ENCODE assay signal across 14 mouse cellular contexts in genomic region chr9:106769781-106770180, GRCm38 (mm10).
"Had no signal": no experiment of that assay in that cellular context is flagged by ENCODE, and none has a peak within 500 bp of the region (broad histone marks: within the 10 kb centered on the region; RNA-seq: fewer than 3 reads in every experiment).

No protein-coding gene starts in this region.

- H3K36me3 ChIP-seq: liver, embryonic 15.5 days; neural tube, embryonic 15.5 days had no signal

- H3K4me3 ChIP-seq: limb, embryonic 13.5 days; liver, embryonic 15.5 days; midbrain, embryonic 10.5 days; myocyte; neural tube, embryonic 15.5 days had no signal

- H3K9me3 ChIP-seq: limb, embryonic 13.5 days; liver, embryonic 15.5 days; midbrain, embryonic 10.5 days; neural tube, embryonic 15.5 days had no signal

- H3K9ac ChIP-seq: limb, embryonic 13.5 days; liver, embryonic 15.5 days; lung, embryonic 14.5 days; neural tube, embryonic 15.5 days had no signal

- H3K27me3 ChIP-seq: limb, embryonic 13.5 days; liver, embryonic 15.5 days; neural tube, embryonic 15.5 days had no signal

- H3K27ac ChIP-seq: limb, embryonic 13.5 days; liver, embryonic 15.5 days; midbrain, embryonic 10.5 days; neural tube, embryonic 15.5 days had no signal

- H3K4me2 ChIP-seq: limb, embryonic 13.5 days; liver, embryonic 15.5 days; lung, embryonic 14.5 days; neural tube, embryonic 15.5 days had no signal

- DNase-seq: kidney, adult 18-20 months; kidney, postnatal 14 days; left cerebral cortex, postnatal 4 days; lung, embryonic 14.5 days; midbrain, embryonic 14.5 days; right cerebral cortex, postnatal 4 days; spleen, adult 18-20 months; thymus, adult 2 months; thymus, postnatal 25 days had no signal

- H3K4me1 ChIP-seq: limb, embryonic 13.5 days; midbrain, embryonic 10.5 days; neural tube, embryonic 15.5 days had no signal
